Mouse (Mus musculus) adrenal gland, adult 8-10 months (tissue): ENCODE measurements at regions not wholly inside any gene's neighbourhood (a gene's known extent, or its start where the extent isn't known, plus 50 kb on each side); places are given as distances from the start of the nearest gene placed in this dataset.
A peak's percentile ranks its signal among the peaks of the same experiment; 100 is the strongest.

Source experiments
- DNase-seq: peaks from one replicate; pipeline ENCODE4 v3.0.0; 2022

DNA sequence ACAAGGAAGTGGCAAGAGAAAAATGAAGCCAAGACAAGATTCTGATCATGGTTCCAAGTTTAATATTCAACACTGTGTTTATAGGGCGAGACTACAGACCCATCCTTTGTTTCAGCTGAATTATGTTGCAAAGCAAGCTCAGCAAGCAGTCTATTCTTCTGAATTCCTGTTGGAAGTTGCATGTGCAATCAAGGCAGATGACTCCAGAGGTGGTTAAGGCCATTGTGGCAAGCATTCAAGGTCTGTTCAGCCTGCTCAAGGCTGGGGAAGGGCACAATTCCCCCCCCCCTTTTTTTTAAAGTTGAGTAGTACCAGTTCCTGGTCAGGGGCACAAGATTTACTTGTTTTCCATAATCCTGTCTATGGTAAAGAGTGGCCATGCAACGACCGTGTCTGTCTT, 431.1 kb downstream of the 1810013L24Rik start:
- DNase-seq = no peak

DNA sequence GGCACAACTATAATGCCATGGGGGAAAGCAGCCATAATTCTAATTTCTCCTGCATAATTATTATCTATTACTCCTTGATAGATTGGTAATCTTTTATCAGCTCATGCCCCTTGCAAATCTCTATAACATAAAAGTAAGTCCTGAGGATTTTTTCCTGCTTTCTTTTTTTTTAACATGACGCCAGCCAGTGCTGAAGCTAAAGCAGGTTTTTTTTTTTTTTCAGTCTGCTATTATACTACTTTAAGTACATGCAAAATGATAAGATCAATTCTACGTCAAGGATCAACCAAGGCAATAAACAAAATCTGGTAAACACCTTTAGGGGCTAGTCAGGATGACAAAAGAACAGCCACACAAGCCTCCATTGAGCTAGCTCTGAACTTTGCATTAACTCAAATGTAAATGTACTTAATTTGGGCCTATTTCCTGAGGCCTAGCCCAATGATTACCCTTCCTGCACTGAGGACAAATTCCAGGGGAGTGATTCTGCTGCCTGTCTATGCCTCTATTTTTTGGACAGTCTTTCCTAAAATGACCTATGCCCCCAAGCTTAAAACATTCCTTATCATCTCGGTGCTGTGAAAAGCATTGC, 434.8 kb downstream of the 1810013L24Rik start:
- DNase-seq = no peak

DNA sequence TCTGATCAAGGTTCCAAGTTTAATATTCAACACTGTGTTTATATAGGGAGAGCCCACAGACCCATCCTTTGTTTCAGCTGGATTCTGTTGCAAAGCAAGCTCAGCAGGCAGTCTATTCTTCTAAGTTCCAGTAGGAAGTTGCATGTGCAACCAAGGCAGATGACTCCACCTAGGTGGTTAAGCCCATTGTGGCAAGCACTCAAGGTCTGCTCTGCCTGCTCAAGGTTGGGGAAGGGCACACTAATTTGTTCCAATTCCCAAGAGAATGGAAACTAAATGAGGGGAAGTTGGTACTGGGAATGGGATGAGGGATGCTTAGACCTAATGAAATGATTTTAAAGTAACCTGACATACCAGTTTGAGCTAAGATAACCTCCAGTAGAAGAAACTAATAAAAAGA, 437.3 kb downstream of the 1810013L24Rik start:
- DNase-seq = peak; percentile 26

DNA sequence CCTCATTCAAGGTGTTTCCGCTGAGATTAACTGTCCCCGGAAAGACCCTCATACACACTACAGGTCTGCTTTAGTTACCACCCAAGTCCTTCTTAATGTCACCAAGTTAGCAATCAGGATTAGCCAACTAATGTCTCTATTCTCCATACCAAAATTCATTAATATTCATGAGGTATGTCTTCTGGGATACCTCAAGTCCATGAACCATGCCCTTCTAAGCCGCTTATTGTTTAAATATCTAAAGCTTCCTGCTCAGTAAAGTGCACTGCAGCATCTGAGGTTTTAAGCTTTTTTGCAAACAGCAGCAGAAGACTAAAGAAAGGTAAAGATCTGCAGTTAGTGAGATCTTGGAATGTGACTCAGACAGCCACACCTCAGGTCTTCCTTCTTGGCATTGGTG, 440.2 kb downstream of the 1810013L24Rik start:
- no peak for DNase-seq

DNA sequence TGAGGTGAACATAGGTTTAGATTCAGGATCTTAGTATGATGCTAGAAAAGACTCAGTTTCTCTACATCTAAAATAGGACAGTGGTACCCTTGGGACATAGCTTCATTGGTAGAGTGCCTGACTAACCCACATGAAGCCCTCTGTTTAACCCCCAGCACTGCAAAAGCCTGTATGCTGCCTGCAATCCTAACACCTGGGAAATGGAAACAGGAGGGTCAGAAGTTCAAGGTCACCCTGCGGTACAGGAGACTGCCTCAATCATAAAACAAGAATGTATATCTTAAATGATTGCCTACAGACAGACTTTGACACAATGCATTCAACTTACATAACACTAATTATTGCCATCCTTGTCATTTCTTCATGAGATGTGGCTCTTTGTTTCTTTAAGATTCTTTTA, 440.8 kb downstream of the 1810013L24Rik start:
- no peak for DNase-seq

DNA sequence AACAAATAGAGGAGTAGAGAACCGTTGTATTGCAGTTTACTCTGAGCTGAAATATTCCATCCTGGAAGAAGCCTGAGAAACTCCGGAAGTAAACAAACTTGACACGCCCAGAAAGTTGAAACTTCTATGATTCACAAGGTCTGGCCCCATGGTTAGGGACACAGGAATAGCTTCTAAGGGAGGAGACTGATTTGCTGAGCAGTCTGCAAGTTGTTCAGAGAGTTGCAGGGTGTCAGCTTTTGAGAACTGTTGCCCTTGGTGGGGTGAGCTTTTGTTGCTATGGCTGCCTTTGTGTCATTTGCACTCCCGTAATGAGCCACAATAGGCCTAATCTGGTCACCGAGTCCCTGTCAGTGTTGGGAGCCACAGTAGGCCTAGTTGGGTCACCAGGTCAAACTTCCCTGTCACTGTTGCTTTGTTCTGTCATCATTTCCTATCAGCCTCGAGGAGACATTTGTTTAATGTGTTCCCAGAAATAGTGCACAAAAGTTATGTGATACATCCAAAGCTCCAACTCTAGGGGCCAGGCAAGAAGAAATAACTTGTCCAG, 443.9 kb downstream of the 1810013L24Rik start:
- DNase-seq = no peak

DNA sequence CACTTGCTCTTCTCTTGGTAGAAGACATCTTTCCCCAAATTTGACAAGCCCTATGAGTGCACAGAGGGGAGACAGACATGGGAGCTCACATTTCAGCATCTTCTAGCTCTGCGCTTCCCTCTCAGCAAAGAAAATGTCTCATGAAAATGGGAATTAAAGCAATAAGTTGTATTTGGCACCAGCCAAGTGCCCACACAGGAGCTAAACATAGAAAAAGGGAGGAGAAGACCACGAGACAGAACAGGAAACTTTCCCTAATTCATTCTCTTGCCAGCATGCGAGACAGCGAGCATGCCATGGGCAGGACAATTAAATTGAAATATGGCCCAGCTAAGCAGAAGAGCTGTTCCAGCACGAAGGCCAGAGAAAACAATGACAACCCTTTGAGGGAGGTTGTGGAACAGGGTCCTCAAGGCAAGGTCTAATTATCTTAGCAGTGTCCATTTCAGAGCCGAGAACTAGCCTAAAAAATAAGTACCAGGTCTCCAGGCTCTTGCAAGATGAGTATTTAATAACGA, 444.7 kb downstream of the 1810013L24Rik start:
- DNase-seq = peak; percentile 20

DNA sequence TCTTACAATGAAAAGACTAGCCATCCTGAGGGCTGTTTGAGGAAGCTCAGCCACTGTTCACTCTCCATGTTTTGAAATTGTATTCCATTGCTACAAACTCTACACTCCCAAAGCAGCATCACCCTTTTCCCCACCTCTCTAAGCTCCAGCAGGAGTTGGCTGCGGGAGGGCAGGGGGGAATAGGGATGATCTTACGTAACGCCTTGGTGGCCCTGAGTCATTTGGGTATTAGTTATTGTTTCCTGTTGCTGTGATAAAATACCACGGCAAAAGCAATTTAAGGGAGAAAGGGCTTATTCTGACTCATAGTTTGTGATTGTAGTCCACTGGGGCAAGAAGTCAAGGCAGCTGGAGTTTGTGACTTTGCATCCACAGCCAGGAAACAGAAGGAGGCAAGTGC, 445.5 kb downstream of the 1810013L24Rik start:
- no peak for DNase-seq

DNA sequence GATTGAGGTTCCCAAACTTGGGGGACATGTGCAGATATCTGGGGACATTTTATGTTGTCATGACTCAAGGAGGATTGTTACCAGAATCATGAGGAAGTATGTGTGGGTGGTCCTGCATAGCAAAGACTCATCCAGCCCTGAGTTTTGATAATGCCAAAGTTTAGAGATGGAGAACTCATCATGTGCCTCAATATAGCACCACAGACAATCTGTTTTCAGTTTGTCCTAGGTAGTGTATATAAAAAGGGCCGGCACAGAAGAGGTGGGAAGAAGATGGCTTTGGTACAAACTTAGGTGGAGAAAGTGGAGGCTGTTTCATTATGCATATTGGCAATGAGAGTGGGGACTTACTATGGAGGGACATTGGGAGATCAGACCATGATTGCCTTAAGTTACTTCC, 447.2 kb downstream of the 1810013L24Rik start:
- no peak for DNase-seq

DNA sequence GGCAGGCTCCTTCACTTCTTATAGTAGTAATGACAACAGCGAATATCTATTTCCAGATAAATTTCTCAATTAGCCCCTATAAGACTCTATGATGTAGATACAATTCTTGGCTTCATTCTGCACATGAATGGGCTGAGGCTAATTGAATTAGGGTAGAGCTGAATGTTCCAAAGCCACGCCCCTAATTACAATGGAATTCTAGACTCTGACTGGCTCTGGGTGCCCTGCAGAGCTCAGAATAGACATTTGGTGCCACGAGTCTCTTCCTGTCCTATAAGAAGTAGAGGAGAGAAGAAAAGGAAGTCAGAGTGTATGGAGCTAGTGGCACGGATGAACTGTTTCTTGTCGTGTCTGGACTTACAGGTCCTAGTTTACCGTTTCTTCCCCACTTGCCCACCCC, 449.8 kb downstream of the 1810013L24Rik start:
- DNase-seq = no peak

DNA sequence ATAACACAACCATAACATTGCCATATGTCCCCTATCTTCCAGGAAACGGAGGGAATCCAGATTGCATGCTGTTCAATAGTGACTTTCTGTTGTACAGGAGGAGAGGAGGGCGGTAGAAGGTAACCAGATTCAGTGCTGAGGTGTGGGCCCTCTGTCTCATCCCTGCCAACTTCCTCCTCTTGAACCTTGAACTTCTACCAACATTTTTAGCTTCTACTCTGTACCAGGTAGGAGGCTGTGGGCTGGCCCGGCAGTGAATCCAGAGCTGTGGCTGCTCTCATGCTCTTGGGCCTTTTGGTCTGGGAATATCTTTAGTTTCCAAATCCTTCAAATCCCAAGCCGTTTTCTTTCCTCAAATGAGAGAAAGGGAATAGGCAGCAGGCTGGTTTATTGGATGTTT, 450.5 kb downstream of the 1810013L24Rik start:
- no peak for DNase-seq

DNA sequence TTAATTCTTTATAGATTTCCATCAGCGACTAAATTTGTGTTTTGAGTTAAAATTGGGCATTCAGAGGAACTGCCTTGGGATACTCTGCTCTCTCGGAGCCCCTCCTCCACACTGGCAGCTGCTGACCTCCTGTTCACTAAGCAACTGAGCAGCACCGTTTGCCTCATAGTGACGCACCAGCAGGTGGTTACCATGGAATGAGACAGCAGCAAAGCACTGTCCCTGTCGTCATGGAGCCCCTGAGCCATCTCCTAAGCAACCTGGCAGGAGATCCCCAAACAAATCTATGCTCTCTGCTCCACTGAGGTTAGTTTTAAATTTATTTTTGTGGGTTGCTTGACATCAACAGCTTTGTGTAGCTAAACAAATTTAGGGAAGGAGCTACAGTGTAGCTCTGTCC, 451.0 kb downstream of the 1810013L24Rik start:
- DNase-seq = peak; percentile 68

DNA sequence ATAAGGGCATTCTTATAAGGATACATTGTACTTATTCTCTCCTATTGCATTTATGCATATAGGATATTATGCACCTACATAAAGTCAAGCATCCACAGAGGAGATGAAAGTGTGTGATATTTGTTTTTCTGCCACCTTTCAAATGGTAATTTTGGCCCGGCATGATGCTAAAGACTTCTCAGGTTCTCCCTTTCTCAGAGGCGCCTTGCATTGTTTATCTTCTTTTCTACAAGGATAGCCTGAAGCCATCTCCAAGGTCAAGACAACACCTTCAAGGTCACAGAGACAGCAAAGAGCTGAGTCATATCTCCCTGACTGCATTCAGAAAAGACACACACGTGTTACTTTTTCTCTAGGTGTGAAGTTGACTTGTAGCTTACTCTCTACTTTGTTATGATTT, 454.5 kb downstream of the 1810013L24Rik start:
- no peak for DNase-seq

DNA sequence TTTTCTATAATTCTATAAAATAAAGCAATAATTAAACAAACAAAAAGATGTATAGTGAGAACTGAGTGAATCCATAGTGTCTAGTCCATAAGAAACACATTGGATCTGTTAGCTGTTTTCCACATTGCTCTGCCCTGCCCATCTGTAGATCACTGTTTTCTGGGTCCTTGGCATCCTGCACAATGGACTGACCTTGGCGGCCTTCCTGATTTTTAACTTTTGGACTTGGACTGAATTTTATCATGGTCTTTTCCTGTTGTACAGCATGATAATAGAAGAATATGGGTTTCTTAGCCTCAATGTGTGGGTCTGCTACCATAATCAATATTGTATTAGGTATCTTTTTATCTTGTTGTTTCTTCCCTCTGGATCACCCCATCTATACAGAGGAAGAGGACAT, 456.0 kb downstream of the 1810013L24Rik start:
- DNase-seq = no peak

DNA sequence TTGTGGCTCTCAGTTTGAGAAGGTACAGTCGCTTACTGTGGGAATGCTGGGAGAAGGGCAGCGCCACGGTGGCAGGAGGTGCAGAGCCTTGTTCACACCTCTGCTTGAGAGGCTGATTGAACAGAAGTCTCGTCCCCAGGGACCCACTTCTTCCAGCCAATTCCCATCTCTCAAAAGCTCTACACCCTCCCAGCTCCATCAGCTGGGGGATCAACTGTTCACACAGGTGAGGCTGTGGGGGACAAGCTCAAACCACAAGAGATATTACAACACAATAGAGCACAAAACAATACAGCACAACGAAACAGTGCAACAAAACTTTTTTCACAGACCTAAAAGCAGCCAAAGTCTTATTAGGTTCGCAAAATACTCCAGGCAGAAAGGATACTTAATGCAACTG, 457.7 kb downstream of the 1810013L24Rik start:
- DNase-seq = no peak

DNA sequence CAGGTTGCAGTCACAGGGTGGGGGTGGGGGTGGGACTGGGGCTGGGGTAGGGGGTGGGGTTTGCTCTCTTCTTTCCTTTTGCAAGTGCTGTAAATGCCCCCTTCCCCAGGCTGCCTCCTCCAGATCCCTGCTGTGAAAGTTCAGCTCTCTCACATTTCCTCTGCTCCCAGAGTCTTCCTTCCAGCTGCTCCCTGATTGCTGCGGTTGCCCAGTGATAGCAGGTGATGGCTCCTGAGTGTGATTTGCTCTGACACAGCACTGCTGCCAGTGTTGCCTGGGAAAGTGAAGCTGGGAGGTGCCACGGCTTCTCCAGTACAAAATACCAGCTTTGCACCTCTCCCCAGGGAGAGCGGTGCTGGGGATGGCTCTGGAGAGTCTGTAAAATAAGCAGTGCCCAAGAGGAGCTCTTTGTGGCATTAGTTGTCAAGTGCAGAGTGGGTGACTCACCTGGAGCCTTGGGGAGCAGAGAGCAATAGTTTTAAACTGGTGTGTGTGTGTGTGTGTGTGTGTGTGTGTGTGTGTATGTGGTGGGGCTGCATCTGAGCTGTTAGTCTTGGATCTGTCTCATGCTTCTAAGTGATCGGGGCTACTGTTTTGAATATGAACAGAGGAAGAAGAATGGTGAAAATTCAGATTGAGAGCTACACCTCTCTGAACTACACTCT, 461.6 kb downstream of the 1810013L24Rik start:
- peak; percentile 36 for DNase-seq

DNA sequence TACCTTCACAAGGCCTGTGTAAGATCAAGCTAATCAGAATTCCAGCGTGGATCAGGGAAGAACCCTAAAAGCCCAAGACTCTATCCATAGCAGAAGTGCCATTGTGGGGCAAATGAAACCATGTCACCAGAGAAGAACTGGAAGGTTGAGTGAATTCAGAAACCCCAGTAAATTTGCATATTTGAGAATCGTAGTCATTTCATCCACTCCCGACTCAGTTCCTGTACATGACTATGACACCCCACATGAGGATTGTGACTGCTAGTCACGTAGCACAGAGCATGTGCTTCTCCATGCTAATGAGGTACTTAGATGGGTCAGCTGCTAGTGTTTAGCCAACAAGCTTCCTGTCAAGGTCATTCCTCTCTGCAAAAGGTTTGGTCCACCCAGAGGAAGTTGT, 473.2 kb downstream of the 1810013L24Rik start:
- no peak for DNase-seq

DNA sequence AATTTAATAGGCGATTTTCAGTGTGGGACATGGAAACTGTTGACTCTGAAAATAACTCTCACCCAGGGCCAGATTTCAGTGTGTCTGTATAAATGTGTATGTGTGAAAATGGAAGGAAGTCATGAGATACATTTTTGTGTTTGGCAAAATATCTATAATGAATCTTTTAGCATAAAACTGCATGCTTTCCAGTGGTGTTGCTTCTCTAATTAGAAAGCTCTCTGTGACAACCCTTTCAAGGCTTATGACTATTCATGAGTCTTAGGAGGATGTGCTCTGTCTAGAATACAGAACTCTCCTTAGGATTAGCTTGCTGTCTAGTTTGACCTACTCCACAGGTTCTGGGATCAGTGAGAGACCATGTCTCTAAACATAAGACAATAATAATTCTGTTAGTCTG, 474.2 kb downstream of the 1810013L24Rik start:
- no peak for DNase-seq

DNA sequence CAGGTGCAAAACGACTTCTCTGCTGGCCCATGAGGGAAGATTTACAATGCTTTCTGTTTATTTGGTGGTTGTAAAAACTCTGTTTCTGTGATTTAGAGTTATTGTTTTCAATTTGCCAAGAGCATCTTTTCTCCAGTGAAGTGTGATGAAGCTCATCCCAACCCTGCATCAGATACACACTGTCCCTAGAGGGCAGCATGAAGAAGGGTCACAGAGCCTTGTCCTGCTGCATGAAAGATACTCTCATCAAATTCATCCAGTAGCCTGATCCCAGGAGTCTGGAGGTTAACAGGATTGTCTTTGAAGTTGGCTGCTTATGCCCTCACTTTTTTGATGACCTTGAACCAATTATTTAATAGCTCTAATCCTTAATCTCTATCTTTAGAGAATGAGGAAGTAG, 480.8 kb downstream of the 1810013L24Rik start:
- DNase-seq = peak; percentile 4

DNA sequence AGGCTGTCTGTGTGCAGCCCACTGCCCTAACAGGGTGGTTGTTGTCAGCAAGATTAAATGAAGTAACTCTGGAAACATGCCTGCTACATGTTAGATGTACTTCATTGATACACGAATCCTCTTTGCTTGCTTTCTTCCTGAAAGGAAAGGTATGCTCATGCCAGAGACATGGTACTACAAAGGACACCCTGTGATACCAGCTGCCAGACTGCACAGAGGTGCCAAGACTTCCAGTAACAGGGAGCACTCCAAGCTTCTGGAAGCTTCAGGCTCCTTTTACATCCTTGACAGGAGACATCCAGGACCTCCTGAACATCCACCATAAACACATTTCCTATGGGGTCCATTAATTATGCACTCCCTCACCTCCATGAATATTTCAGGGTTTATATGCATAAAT, 505.7 kb downstream of the 1810013L24Rik start:
- no peak for DNase-seq

DNA sequence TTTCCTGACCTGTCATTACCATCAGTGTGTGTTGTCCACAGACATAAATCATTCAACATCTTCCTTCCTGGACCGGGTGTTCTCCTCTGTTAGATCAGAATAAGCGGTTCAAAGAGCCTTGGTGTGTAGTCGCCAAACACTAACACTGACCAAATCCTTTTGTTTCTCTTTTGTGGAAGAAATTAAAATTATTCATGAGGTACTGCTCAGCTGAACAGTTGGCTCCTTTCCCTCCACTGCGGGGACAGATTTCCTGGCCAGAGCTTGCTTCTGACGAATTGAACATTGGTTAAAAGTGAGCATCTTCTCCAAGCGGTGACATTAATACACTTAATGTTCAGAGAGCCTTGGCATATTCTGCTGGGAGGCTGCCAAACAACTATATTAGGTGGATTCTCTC, 506.2 kb downstream of the 1810013L24Rik start:
- DNase-seq = no peak

DNA sequence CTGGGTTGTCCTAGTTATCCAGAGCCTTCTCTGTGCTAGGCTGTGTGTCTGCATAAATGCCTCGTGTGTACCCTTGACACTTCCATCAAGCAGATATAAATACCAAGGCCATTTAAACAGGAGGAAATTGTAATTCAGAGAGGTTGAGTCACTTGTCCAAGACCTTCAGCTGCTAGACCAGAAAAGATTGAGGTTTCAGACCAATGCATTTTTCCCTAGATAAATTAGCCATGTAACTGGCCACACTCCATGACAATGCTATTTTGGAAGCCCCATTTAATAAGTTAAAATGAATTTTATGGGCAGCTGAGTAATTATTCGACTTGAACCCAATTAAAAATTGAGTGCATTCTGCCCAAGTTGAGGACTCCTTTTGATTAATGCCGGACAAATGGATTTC, 509.6 kb downstream of the 1810013L24Rik start:
- DNase-seq = peak; percentile 25

DNA sequence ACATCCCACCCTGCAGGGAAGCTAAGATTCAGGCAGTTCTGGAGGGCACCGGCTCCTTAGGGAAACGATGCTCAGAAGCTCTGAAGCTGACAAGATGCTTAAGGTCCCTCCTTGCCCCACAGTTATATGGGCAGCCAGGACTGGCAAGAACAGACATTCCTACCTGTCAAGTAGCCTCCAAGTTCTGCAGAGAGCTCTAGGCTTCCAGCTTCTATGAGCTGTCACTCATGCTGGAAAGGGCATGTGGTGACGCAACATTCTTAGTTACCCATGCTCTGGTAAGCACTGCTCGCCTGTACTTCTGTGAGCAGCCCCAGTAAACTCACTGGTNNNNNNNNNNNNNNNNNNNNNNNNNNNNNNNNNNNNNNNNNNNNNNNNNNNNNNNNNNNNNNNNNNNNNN, 511.3 kb downstream of the 1810013L24Rik start:
- DNase-seq = no peak

DNA sequence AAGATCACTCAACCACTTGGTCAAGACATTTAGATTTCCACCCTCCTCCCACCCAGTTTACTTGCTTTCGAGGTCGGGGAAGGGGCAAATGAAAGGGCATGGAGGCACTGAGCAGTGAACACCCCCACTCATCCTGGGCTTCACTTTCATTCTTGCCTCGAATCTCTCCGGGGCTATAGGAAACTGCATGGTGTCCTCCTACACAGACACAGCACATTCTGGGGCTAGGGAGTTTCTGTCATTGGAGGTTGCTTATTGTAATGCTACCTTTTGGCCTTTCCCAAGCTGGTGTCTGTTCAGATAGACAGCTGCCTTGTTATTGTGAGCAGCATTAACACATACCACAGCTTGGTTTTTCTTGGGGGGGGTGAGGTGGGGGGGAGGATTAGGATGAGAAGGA, 523.9 kb downstream of the 1810013L24Rik start:
- no peak for DNase-seq
